ENCODE assay signal across 25 mouse cellular contexts in the genomic region with DNA sequence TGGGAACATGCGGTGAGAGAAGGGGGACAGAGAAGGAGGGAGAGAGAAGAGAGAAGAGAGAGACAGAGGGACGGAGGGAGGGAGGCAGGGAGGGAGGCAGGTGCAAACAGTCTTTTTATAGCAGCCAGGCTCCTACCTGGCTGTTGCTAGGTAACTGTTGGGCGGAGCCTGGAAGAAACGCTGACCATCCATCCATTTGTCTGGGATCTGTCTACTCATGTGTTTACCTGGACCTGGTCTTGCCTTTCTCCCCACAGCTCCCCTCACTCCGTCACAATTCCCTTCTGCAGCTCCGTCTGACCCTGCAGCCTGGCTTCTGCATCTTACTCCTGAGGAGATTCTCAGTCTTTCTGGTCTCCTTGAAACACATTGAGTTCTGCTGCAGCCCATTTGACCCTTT.
DNase-seq lines count a peak whose midpoint lies in the region; ATAC-seq and TF ChIP-seq lines count a peak whose summit lies in the region.
"Had no signal": no experiment of that assay in that cellular context is flagged by ENCODE, and none has a peak within 500 bp of the region (broad histone marks: within the 10 kb centered on the region; RNA-seq: fewer than 3 reads in every experiment).

No protein-coding gene starts in this region.

- peak; percentile 45; the same call in 1 of the 2 replicates for ATAC-seq in hindbrain, embryonic 16.5 days
- ATAC-seq in hindbrain, embryonic 11.5 days (ENCODE audit: low FRiP score): no peak
- ATAC-seq in midbrain, postnatal 0 days (ENCODE audit: low FRiP score): no peak
- ATAC-seq: intestine, embryonic 16.5 days had no signal

- no peaks in the 10 kb centered on the region for H3K27me3 ChIP-seq in hindbrain, embryonic 16.5 days (replicated peaks; ENCODE audit: control insufficient read depth, insufficient read depth, low read length)
- no peaks in the 10 kb centered on the region for H3K27me3 ChIP-seq in hindbrain, embryonic 11.5 days (ENCODE audit: control insufficient read depth, insufficient read depth, low read length)
- H3K27me3 ChIP-seq in midbrain, postnatal 0 days (ENCODE audit: insufficient read depth, low read length): no peaks in the 10 kb centered on the region
- H3K27me3 ChIP-seq in midbrain, embryonic 10.5 days (ENCODE audit: low read depth, poor library complexity, severe bottlenecking): no peaks in the 10 kb centered on the region
- H3K27me3 ChIP-seq: embryonic facial prominence, embryonic 12.5 days; limb, embryonic 15.5 days; neural tube, embryonic 13.5 days had no signal

- H3K4me3 ChIP-seq in hindbrain, embryonic 16.5 days (ENCODE audit: low read length): no peak overlapping the region
- no peak overlapping the region for H3K4me3 ChIP-seq in hindbrain, embryonic 11.5 days (ENCODE audit: low read depth, low read length)
- H3K4me3 ChIP-seq in midbrain, postnatal 0 days (ENCODE audit: low read depth, low read length): no peak overlapping the region
- H3K4me3 ChIP-seq in midbrain, embryonic 10.5 days: no peak overlapping the region
- H3K4me3 ChIP-seq: embryonic facial prominence, embryonic 12.5 days; heart, adult 2 months; limb, embryonic 15.5 days; midbrain, embryonic 12.5 days; myocyte; neural tube, embryonic 13.5 days had no signal

- no peak overlapping the region for H3K4me2 ChIP-seq in hindbrain, embryonic 16.5 days (ENCODE audit: low read length)
- no peak overlapping the region for H3K4me2 ChIP-seq in hindbrain, embryonic 11.5 days (replicated peaks; ENCODE audit: low read depth, low read length)
- no peak overlapping the region for H3K4me2 ChIP-seq in midbrain, postnatal 0 days (ENCODE audit: low read depth, low read length, poor library complexity, severe bottlenecking)
- H3K4me2 ChIP-seq: embryonic facial prominence, embryonic 12.5 days; hindbrain, embryonic 14.5 days; limb, embryonic 15.5 days; midbrain, embryonic 12.5 days; neural tube, embryonic 13.5 days had no signal

- H3K27ac ChIP-seq in hindbrain, embryonic 16.5 days (ENCODE audit: low read depth, low read length): no peak overlapping the region
- H3K27ac ChIP-seq in hindbrain, embryonic 11.5 days (ENCODE audit: low read depth, low read length): no peak overlapping the region
- no peak overlapping the region for H3K27ac ChIP-seq in midbrain, postnatal 0 days (ENCODE audit: low read depth, low read length)
- no peak overlapping the region for H3K27ac ChIP-seq in midbrain, embryonic 10.5 days (replicated peaks)
- H3K27ac ChIP-seq: embryonic facial prominence, embryonic 12.5 days; heart, adult 2 months; hindbrain, embryonic 14.5 days; limb, embryonic 15.5 days; liver, embryonic 14.5 days; midbrain, embryonic 12.5 days; neural tube, embryonic 13.5 days had no signal

- no peaks in the 10 kb centered on the region for H3K9me3 ChIP-seq in hindbrain, embryonic 16.5 days (ENCODE audit: control insufficient read depth, low read length)
- H3K9me3 ChIP-seq in hindbrain, embryonic 11.5 days (ENCODE audit: control insufficient read depth, low read length): no peaks in the 10 kb centered on the region
- H3K9me3 ChIP-seq in midbrain, postnatal 0 days (ENCODE audit: low read length): no peaks in the 10 kb centered on the region
- no peaks in the 10 kb centered on the region for H3K9me3 ChIP-seq in midbrain, embryonic 10.5 days (replicated peaks)
- H3K9me3 ChIP-seq: embryonic facial prominence, embryonic 12.5 days; limb, embryonic 15.5 days; midbrain, embryonic 12.5 days; neural tube, embryonic 13.5 days had no signal

- H3K36me3 ChIP-seq in hindbrain, embryonic 16.5 days (ENCODE audit: control insufficient read depth, insufficient read depth, low read length): no peaks in the 10 kb centered on the region
- H3K36me3 ChIP-seq in hindbrain, embryonic 11.5 days (ENCODE audit: control insufficient read depth, insufficient read depth, low read length): no peaks in the 10 kb centered on the region
- no peaks in the 10 kb centered on the region for H3K36me3 ChIP-seq in midbrain, postnatal 0 days (ENCODE audit: insufficient read depth, low read length)
- no peaks in the 10 kb centered on the region for H3K36me3 ChIP-seq in midbrain, embryonic 10.5 days
- H3K36me3 ChIP-seq: embryonic facial prominence, embryonic 12.5 days; limb, embryonic 15.5 days; midbrain, embryonic 12.5 days; neural tube, embryonic 13.5 days had no signal

- H3K4me1 ChIP-seq in hindbrain, embryonic 16.5 days (ENCODE audit: control insufficient read depth, insufficient read depth, low read depth, low read length): peaks cover 3% of the 10 kb centered on the region; the same call in 1 of the 2 replicates
- H3K4me1 ChIP-seq in hindbrain, embryonic 11.5 days (replicated peaks; ENCODE audit: control insufficient read depth, insufficient read depth, low read length): no peaks in the 10 kb centered on the region; the same call in 1 of the 2 replicates
- 0 out of 2 replicates have a peak, but pooled peaks cover 4% of the 10 kb centered on the region for H3K4me1 ChIP-seq in midbrain, postnatal 0 days (ENCODE audit: insufficient read depth, low read length)
- H3K4me1 ChIP-seq in midbrain, embryonic 10.5 days: peaks cover 12% of the 10 kb centered on the region
- H3K4me1 ChIP-seq: limb, embryonic 15.5 days had no signal

- no peak for DNase-seq in hindbrain, embryonic 11.5 days (ENCODE audit: low spot score)
- DNase-seq in midbrain, postnatal 0 days (ENCODE audit: low spot score): peak; percentile 12
- no peak for DNase-seq in midbrain, embryonic 10.5 days (ENCODE audit: low spot score)
- peak; percentile 53 to 60 for DNase-seq in cerebellum, postnatal 10 days
- no peak for DNase-seq in yolk sac, embryonic 10.5 days (ENCODE audit: low spot score)
- DNase-seq in frontal cortex, postnatal 36 days (ENCODE audit: low spot score in 2 of 2): no peak
- DNase-seq in thymus, postnatal 25 days: no peak
- DNase-seq: adrenal gland, postnatal 36 days; forebrain, postnatal 0 days; gastrocnemius, postnatal 36 days; heart, adult 2 months; kidney, postnatal 36 days; left cerebral cortex, postnatal 4 days; retina, postnatal 1 day; right cerebral cortex, postnatal 25 days; spleen, adult 18-20 months had no signal

- no peak for TF ChIP-seq CTCF in midbrain, postnatal 0 days (IDR thresholded peaks at IDR 0.05)

- 47% methylated on average over 6 of the region's 6 CpGs for WGBS in hindbrain, embryonic 16.5 days
- 55% methylated on average over 6 of the region's 6 CpGs for WGBS in hindbrain, embryonic 11.5 days
- 52% methylated on average over 6 of the region's 6 CpGs for WGBS in midbrain, postnatal 0 days
- 53% methylated on average over 6 of the region's 6 CpGs for WGBS in midbrain, embryonic 10.5 days

- H3K9ac ChIP-seq in hindbrain, embryonic 16.5 days (ENCODE audit: low read depth, low read length): no peak overlapping the region
- no peak overlapping the region for H3K9ac ChIP-seq in hindbrain, embryonic 11.5 days (ENCODE audit: low read depth, low read length)
- no peak overlapping the region for H3K9ac ChIP-seq in midbrain, postnatal 0 days (replicated peaks; ENCODE audit: low read length, poor library complexity, severe bottlenecking)
- H3K9ac ChIP-seq: embryonic facial prominence, embryonic 12.5 days; forebrain, postnatal 0 days; hindbrain, embryonic 14.5 days; limb, embryonic 15.5 days; liver, embryonic 14.5 days; midbrain, embryonic 12.5 days; neural tube, embryonic 13.5 days had no signal

Comparison
In these comparisons a context has a peak if more than half of its experiments do, and no peak if none do; other contexts are left out.
1. DNase-seq: peak in midbrain, postnatal 0 days (single experiment) and cerebellum, postnatal 10 days (2 of 2); none in hindbrain, embryonic 11.5 days (single experiment), midbrain, embryonic 10.5 days (single experiment), yolk sac, embryonic 10.5 days (single experiment), frontal cortex, postnatal 36 days (0 of 2) and thymus, postnatal 25 days (single experiment).